Mouse (Mus musculus): ENCODE measurements around the gene Pard6a. TPM values are rescaled to one million over a fixed set of nuclear protein-coding genes. Genes with fewer than 3 reads are reported as not detected.

Gene Pard6a
- 14.0 to 21.8 TPM (median 19.9 TPM) in 4 replicates for total RNA-seq (2023)

GRCm38 (mm10) chr8:105700966-105701824 lies at the start of gene Pard6a, which contains the start of gene Acd:
TSS of gene Pard6a (plus strand) at chr8:105701148.
TSS of gene Acd (minus strand) at chr8:105701102.

GRCm38 (mm10) chr8:105685796-105686308 lies 15.1 kb upstream of the Pard6a start, which contains the start of gene Carmil2:
TSS of gene Carmil2 (plus strand) at chr8:105686274.

GRCm38 (mm10) chr8:105707498-105708403 lies 6.8 kb downstream of the Pard6a start, which contains the start of the genes 4933405L10Rik and Enkd1:
TSS of gene 4933405L10Rik (plus strand) at chr8:105707655.
TSS of gene Enkd1 (minus strand) at chr8:105708210.

Other genes starting within 250 kb of the Pard6a start
- 0.48 to 1.0 TPM (median 0.79 TPM) in 3 of 4 replicates, not detected in the other for gene Tppp3, start 229.6 kb upstream of the Pard6a start, total RNA-seq (2023)
- 2.7 to 5.8 TPM (median 3.9 TPM) in 4 replicates for gene Zdhhc1, start 204.2 kb upstream of the Pard6a start, total RNA-seq (2023)
- 0.32 TPM in 1 of 4 replicates, not detected in the others for gene Hsd11b2, start 182.4 kb upstream of the Pard6a start, total RNA-seq (2023)
- gene Atp6v0d1, start 135.1 kb upstream of the Pard6a start, total RNA-seq (2023), result 111 to 118 TPM (median 113 TPM) in 4 replicates
- 26.0 to 30.1 TPM (median 27.9 TPM) in 4 replicates for gene Ripor1, start 95.9 kb upstream of the Pard6a start, total RNA-seq (2023)
- gene Ctcf, start 64.6 kb upstream of the Pard6a start, total RNA-seq (2023), result 184 to 204 TPM (median 191 TPM) in 4 replicates
- gene Agrp, start 63.8 kb upstream of the Pard6a start, total RNA-seq (2023), result not detected in 4 replicates
- 141 to 151 TPM (median 147 TPM) in 4 replicates for gene Carmil2, start 14.9 kb upstream of the Pard6a start, total RNA-seq (2023)
- gene Acd, start within 50 bp of the Pard6a start, total RNA-seq (2023), result 96.4 to 110 TPM (median 104 TPM) in 4 replicates
- gene 4933405L10Rik, start 6.5 kb downstream of the Pard6a start, total RNA-seq (2023), result not detected in 4 replicates
- 2.0 to 3.9 TPM (median 3.7 TPM) in 4 replicates for gene Enkd1, start 7.1 kb downstream of the Pard6a start, total RNA-seq (2023)
- 0.94 to 2.8 TPM (median 1.7 TPM) in 4 replicates for gene Gfod2, start 57.5 kb downstream of the Pard6a start, total RNA-seq (2023)
- 34.7 to 39.4 TPM (median 37.0 TPM) in 4 replicates for gene Ranbp10, start 126.2 kb downstream of the Pard6a start, total RNA-seq (2023)
- 0.75 to 0.91 TPM (median 0.83 TPM) in 4 replicates for gene Tsnaxip1, start 126.6 kb downstream of the Pard6a start, total RNA-seq (2023)
- 14.4 to 20.3 TPM (median 16.1 TPM) in 4 replicates for gene Cenpt, start 152.1 kb downstream of the Pard6a start, total RNA-seq (2023)
- 12.8 to 17.1 TPM (median 14.2 TPM) in 4 replicates for gene Thap11, start 154.0 kb downstream of the Pard6a start, total RNA-seq (2023)
- gene Nutf2, start 159.4 kb downstream of the Pard6a start, total RNA-seq (2023), result 18.1 to 38.7 TPM (median 36.1 TPM) in 4 replicates
- gene Edc4, start 179.7 kb downstream of the Pard6a start, total RNA-seq (2023), result 80.5 to 84.4 TPM (median 81.9 TPM) in 4 replicates
- gene Nrn1l, start 192.4 kb downstream of the Pard6a start, total RNA-seq (2023), result 1.1 to 3.8 TPM (median 1.4 TPM) in 4 replicates
- gene Pskh1, start 199.3 kb downstream of the Pard6a start, total RNA-seq (2023), result 23.0 to 24.7 TPM (median 23.5 TPM) in 4 replicates
- 1.5 to 3.5 TPM (median 1.8 TPM) in 4 replicates for gene Ctrl, start 232.7 kb downstream of the Pard6a start, total RNA-seq (2023)
- 122 to 142 TPM (median 126 TPM) in 4 replicates for gene Psmb10, start 237.3 kb downstream of the Pard6a start, total RNA-seq (2023)
- 0.97 TPM in 1 of 4 replicates, not detected in the others for gene Lcat, start 242.2 kb downstream of the Pard6a start, total RNA-seq (2023)

All from B cell, adult 62 days (primary cell).